Mouse (Mus musculus) CH12.LX (cell line): ENCODE data around the gene Il34. TPM values are rescaled to one million over a fixed set of nuclear protein-coding genes. Genes with fewer than 3 reads are reported as not detected.

Experiments
- DNase-seq: peaks from one replicate; pipeline ENCODE4 v3.0.0-alpha.2; 2013; ENCODE audit errors: extremely low read depth
- H3K27ac ChIP-seq: 2 replicates; pipeline ENCODE4 v1.5.1; 2012; ENCODE audit warnings: low read depth, mild to moderate bottlenecking, control low read depth, moderate library complexity; ENCODE audit not compliant: insufficient read depth
- H3K27me3 ChIP-seq: replicated peaks from 2 replicates; pipeline ENCODE3; 2012; ENCODE audit warnings: inconsistent platforms
- H3K36me3 ChIP-seq, 2 experiments: replicated peaks in 1 of 2; 2 replicates each; pipeline versions ENCODE3 to v1.6.1; 2012; ENCODE audit warnings: inconsistent platforms in 1 of 2, low read length in 1 of 2, mild to moderate bottlenecking in 1 of 2, mixed read lengths in 1 of 2, moderate library complexity in 1 of 2; ENCODE audit not compliant: control insufficient read depth in 1 of 2, insufficient read depth in 1 of 2
- H3K4me1 ChIP-seq, 2 experiments: 2 replicates each; pipeline ENCODE4 v1.6.1; 2012; ENCODE audit warnings: inconsistent platforms in 1 of 2, moderate library complexity in 1 of 2; ENCODE audit not compliant: insufficient read depth in 2 of 2, control insufficient read depth in 1 of 2
- H3K4me2 ChIP-seq: 2 replicates; pipeline ENCODE4 v1.6.1; 2012; ENCODE audit warnings: low read depth, mild to moderate bottlenecking, control low read depth; ENCODE audit not compliant: poor library complexity, insufficient read depth, severe bottlenecking
- H3K4me3 ChIP-seq, 3 experiments: fragments of 150-350 bp in 1 of 3; sonication (generic) in 1 of 3; replicated peaks in 1 of 3; 2 replicates each; pipeline versions ENCODE3 to v1.5.1; 2011 to 2012; ENCODE audit warnings: low read depth in 2 of 3, low read length in 2 of 3, mild to moderate bottlenecking in 2 of 3, moderate library complexity in 2 of 3, control low read depth in 1 of 3, improper control_type of control experiment in 1 of 3, inconsistent platforms in 1 of 3, mixed read lengths in 1 of 3; ENCODE audit not compliant: poor library complexity in 1 of 3
- H3K79me2 ChIP-seq: replicated peaks from 2 replicates; pipeline ENCODE4 v1.6.1; 2012; ENCODE audit warnings: mild to moderate bottlenecking, moderate library complexity; ENCODE audit not compliant: control insufficient read depth, poor library complexity, insufficient read depth, severe bottlenecking; ENCODE audit errors: extremely low read depth
- H3K9ac ChIP-seq: 2 replicates; pipeline ENCODE4 v1.6.1; 2012; ENCODE audit warnings: low read depth, mild to moderate bottlenecking, control low read depth, moderate library complexity; ENCODE audit not compliant: insufficient read depth
- H3K9me3 ChIP-seq: replicated peaks from 2 replicates; pipeline ENCODE3; 2012; ENCODE audit warnings: low read length, inconsistent platforms, mixed read lengths
- BHLHE40 ChIP-seq: IDR thresholded peaks from 2 replicates; pipeline ENCODE4 v1.6.1; 2011; ENCODE audit warnings: mild to moderate bottlenecking, low read depth, low read length, improper control_type of control experiment
- CHD1 ChIP-seq: IDR thresholded peaks from 2 replicates; pipeline ENCODE4 v1.6.1; 2012; ENCODE audit warnings: low read depth, low read length, improper control_type of control experiment, inconsistent platforms
- CHD2 ChIP-seq: IDR thresholded peaks from 2 replicates; pipeline ENCODE4 v1.6.1; 2011; ENCODE audit warnings: low read length, improper control_type of control experiment
- CTCF ChIP-seq, 2 experiments: IDR thresholded peaks in 1 of 2; conservative IDR thresholded peaks in 1 of 2; 2 replicates each; pipeline ENCODE4 v1.5.1; 2011 to 2012; ENCODE audit warnings: low read depth in 2 of 2, low read length in 2 of 2, improper control_type of control experiment in 1 of 2, inconsistent platforms in 1 of 2, mild to moderate bottlenecking in 1 of 2, moderate library complexity in 1 of 2
- E2F4 ChIP-seq: IDR thresholded peaks from 2 replicates; pipeline ENCODE4 v1.6.1; 2011; ENCODE audit warnings: low read depth, low read length, improper control_type of control experiment; ENCODE audit not compliant: insufficient replicate concordance
- ELF1 ChIP-seq: IDR thresholded peaks from 2 replicates; pipeline ENCODE4 v1.6.1; 2014; ENCODE audit warnings: low read depth, mild to moderate bottlenecking, inconsistent platforms, low read length, improper control_type of control experiment
- EP300 ChIP-seq: IDR thresholded peaks from 2 replicates; pipeline ENCODE4 v1.6.1; 2011; ENCODE audit warnings: low read length, improper control_type of control experiment
- ETS1 ChIP-seq: conservative IDR thresholded peaks from 2 replicates; pipeline ENCODE4 v1.6.1; 2012; ENCODE audit warnings: low read depth, mild to moderate bottlenecking, inconsistent platforms, low read length, improper control_type of control experiment, moderate library complexity
- GABPA ChIP-seq: IDR thresholded peaks from 2 replicates; pipeline ENCODE4 v1.6.1; 2012; ENCODE audit warnings: low read depth, low read length, improper control_type of control experiment, inconsistent platforms; ENCODE audit not compliant: insufficient replicate concordance
- HCFC1 ChIP-seq: IDR thresholded peaks from 2 replicates; pipeline ENCODE4 v1.6.1; 2012; ENCODE audit warnings: low read depth, mild to moderate bottlenecking, inconsistent platforms, low read length, improper control_type of control experiment
- JUN ChIP-seq: IDR thresholded peaks from 2 replicates; pipeline ENCODE4 v1.6.1; 2011; ENCODE audit warnings: low read depth, mild to moderate bottlenecking, low read length, improper control_type of control experiment, moderate library complexity; ENCODE audit not compliant: insufficient read depth
- JUND ChIP-seq: conservative IDR thresholded peaks from 2 replicates; pipeline ENCODE4 v1.6.1; 2011; ENCODE audit warnings: low read depth, low read length, improper control_type of control experiment
- KAT2A ChIP-seq: IDR thresholded peaks from 2 replicates; pipeline ENCODE4 v1.6.1; 2012; ENCODE audit warnings: low read length, improper control_type of control experiment, inconsistent platforms; ENCODE audit not compliant: insufficient replicate concordance
- MAFK ChIP-seq: IDR thresholded peaks from 2 replicates; pipeline ENCODE4 v1.6.1; 2011; ENCODE audit warnings: low read length, improper control_type of control experiment; ENCODE audit not compliant: insufficient replicate concordance
- MAZ ChIP-seq: IDR thresholded peaks from 2 replicates; pipeline ENCODE4 v1.6.1; 2012; ENCODE audit warnings: low read depth, mild to moderate bottlenecking, inconsistent platforms, low read length, improper control_type of control experiment, moderate library complexity
- MXI1 ChIP-seq: IDR thresholded peaks from 2 replicates; pipeline ENCODE4 v1.6.1; 2011; ENCODE audit warnings: mild to moderate bottlenecking, low read depth, low read length, improper control_type of control experiment
- NELFE ChIP-seq: IDR thresholded peaks from 2 replicates; pipeline ENCODE4 v1.6.1; 2011; ENCODE audit warnings: low read depth, low read length, improper control_type of control experiment
- NRF1 ChIP-seq: IDR thresholded peaks from 2 replicates; pipeline ENCODE4 v1.6.1; 2014; ENCODE audit warnings: low read depth, mild to moderate bottlenecking, inconsistent platforms, low read length, improper control_type of control experiment, moderate library complexity
- POLR2A ChIP-seq: IDR thresholded peaks from 2 replicates; pipeline ENCODE4 v1.6.1; 2011; ENCODE audit warnings: low read depth, mild to moderate bottlenecking, improper control_type of control experiment, low read length
- POLR2AphosphoS2 ChIP-seq: IDR thresholded peaks from 2 replicates; pipeline ENCODE4 v1.6.1; 2011; ENCODE audit warnings: low read depth, low read length, improper control_type of control experiment
- RCOR1 ChIP-seq: conservative IDR thresholded peaks from 2 replicates; pipeline ENCODE4 v1.6.1; 2012; ENCODE audit warnings: low read depth, mild to moderate bottlenecking, inconsistent platforms, low read length, improper control_type of control experiment
- SIN3A ChIP-seq: IDR thresholded peaks from 2 replicates; pipeline ENCODE4 v1.6.1; 2012; ENCODE audit warnings: low read length, improper control_type of control experiment, inconsistent platforms
- SMC3 ChIP-seq: IDR thresholded peaks from 2 replicates; pipeline ENCODE4 v1.6.1; 2011; ENCODE audit warnings: low read depth, low read length, improper control_type of control experiment
- USF2 ChIP-seq: conservative IDR thresholded peaks from 2 replicates; pipeline ENCODE4 v1.6.1; 2011; ENCODE audit warnings: low read depth, low read length, improper control_type of control experiment
- ZKSCAN1 ChIP-seq: IDR thresholded peaks from 2 replicates; pipeline ENCODE4 v1.6.1; 2012; ENCODE audit warnings: low read depth, inconsistent platforms, low read length, improper control_type of control experiment, borderline replicate concordance
- dilution Hi-C: fragments of 300-500 bp; cut with MboI; formaldehyde crosslinking; loops from 2 replicates; pipeline ENCODE4 v1.14.3; 2020; ENCODE audit warnings: low sequenced_read_pairs; ENCODE audit not compliant: extremely low pct_unique_long_range_greater_than_20kb, extremely low pct_ligation_motif_present
- in situ Hi-C: fragments of 300-500 bp; cut with MboI; formaldehyde crosslinking; loops from 3 replicates; pipeline ENCODE4 v1.14.3; 2019; ENCODE audit warnings: low sequenced_read_pairs, low pct_ligation_motif_present, low pct_unique_long_range_greater_than_20kb, mixed read lengths
- polyA plus RNA-seq: library from polyadenylated mRNA; unstranded; fragments of >175 nt; gene quantifications from 2 replicates; pipeline ENCODE4 v1.2.1, GENCODE M21; 2012; ENCODE audit warnings: low read depth; ENCODE audit not compliant: insufficient read length
- total RNA-seq, 2 experiments: library from RNA; depleted of rRNA; stranded (reverse); fragments of 300-350 nt in 1 of 2; fragments of >200 nt in 1 of 2; gene quantifications; 2 replicates each; pipeline ENCODE4 v1.2.3; 2012 to 2014

Gene Il34
- total and polyA plus RNA-seq, 3 experiments, result 0.21 TPM; not detected in 2

GRCm38 (mm10) chr8:110733036-110733435 lies 72.7 kb downstream of the Il34 start:
- no peak for DNase-seq
- in situ Hi-C loops, result no loop called here
- H3K79me2 ChIP-seq, result no peaks in the 10 kb centered on the region
- H3K9ac ChIP-seq, result no peak overlapping the region
- H3K4me3 ChIP-seq, result no peak overlapping the region
- no peaks in the 10 kb centered on the region; a peak in 1 of 4 replicates for H3K4me1 ChIP-seq
- H3K36me3 ChIP-seq, result peaks cover 0 to 2% of the 10 kb centered on the region in 2 experiments
- H3K27ac ChIP-seq, result no peak overlapping the region
- H3K27me3 ChIP-seq, result no peaks in the 10 kb centered on the region
- H3K4me2 ChIP-seq, result no peak overlapping the region
- no peak for TF ChIP-seq GABPA
- no peak for TF ChIP-seq RCOR1
- no peak for TF ChIP-seq MXI1
- no peak for TF ChIP-seq BHLHE40
- no peak for TF ChIP-seq ETS1
- no peak for TF ChIP-seq USF2
- TF ChIP-seq ZKSCAN1, result no peak
- no peak for TF ChIP-seq E2F4
- TF ChIP-seq CTCF (conservative IDR thresholded peaks at IDR 0.05 in 1 of 2, IDR thresholded peaks at IDR 0.05 in 1 of 2; ENCODE audit: low read depth in 2 of 2, low read length in 2 of 2), result no peak
- TF ChIP-seq JUN, result no peak
- no peak for TF ChIP-seq NELFE
- TF ChIP-seq POLR2A, result no peak
- no peak for TF ChIP-seq MAZ
- no peak for TF ChIP-seq SIN3A
- no peak for TF ChIP-seq ELF1
- no peak for TF ChIP-seq MAFK
- TF ChIP-seq SMC3, result no peak
- no peak for TF ChIP-seq CHD1
- TF ChIP-seq POLR2AphosphoS2, result no peak
- no peak for TF ChIP-seq KAT2A
- TF ChIP-seq, all 38 proteins: peak for 0
- no peaks in the 10 kb centered on the region for H3K9me3 ChIP-seq
- dilution Hi-C loops, result no loop called here

- Histone ChIP-seq H3K4me1 (peaks cover 0 to 3% of the 10 kb centered on the region in 2 experiments; a peak in 1 of 4 replicates), H3K36me3 (no peaks in the 10 kb centered on the region), H3K4me2 (no peak overlapping the region), H3K9me3 (no peaks in the 10 kb centered on the region), H3K27me3 (no peaks in the 10 kb centered on the region), H3K27ac (no peak overlapping the region), H3K9ac (no peak overlapping the region), H3K4me3 (no peak overlapping the region), H3K79me2 (no peaks in the 10 kb centered on the region)
- TF ChIP-seq EP300 (no peak), E2F4 (no peak), CHD2 (no peak), JUND (no peak), HCFC1 (no peak), MXI1 (no peak), NRF1 (no peak), RCOR1 (no peak)
- DNase-seq, result no peak
- dilution Hi-C loops, result no loop called here
- in situ Hi-C loops, result no loop called here
Observed at GRCm38 (mm10) chr8:110731346-110731859, 74.3 kb downstream of the Il34 start.
